Mouse (Mus musculus) C2C12 (cell line): Measurements from ENCODE around the gene Fam117a. TPM values are rescaled to one million over a fixed set of nuclear protein-coding genes. Genes with fewer than 3 reads are reported as not detected.

Source experiments
- H3K27me3 ChIP-seq: one replicate; pipeline ENCODE4 v1.6.1; 2011; ENCODE audit not compliant: control insufficient read depth, insufficient read depth, insufficient read length
- H3K36me3 ChIP-seq: one replicate; pipeline ENCODE4 v1.6.1; 2011; ENCODE audit not compliant: control insufficient read depth, insufficient read depth
- H3K4me3 ChIP-seq: one replicate; pipeline ENCODE4 v1.5.1; 2011; ENCODE audit warnings: mild to moderate bottlenecking, control low read depth; ENCODE audit not compliant: poor library complexity, insufficient read depth, severe bottlenecking
- H3K79me2 ChIP-seq: one replicate; pipeline ENCODE4 v1.6.1; 2011; ENCODE audit not compliant: control insufficient read depth, insufficient read depth
- H3K79me3 ChIP-seq: one replicate; pipeline ENCODE4 v1.6.1; 2011; ENCODE audit warnings: low read depth, control low read depth
- H3ac ChIP-seq: one replicate; pipeline ENCODE3; 2011; ENCODE audit warnings: low read depth; ENCODE audit not compliant: control insufficient read depth, insufficient read length
- CEBPB ChIP-seq: IDR thresholded peaks from one replicate; pipeline ENCODE4 v1.6.1; 2011; ENCODE audit warnings: low read depth, mild to moderate bottlenecking, control low read depth, moderate library complexity
- CTCF ChIP-seq: IDR thresholded peaks from one replicate; pipeline ENCODE4 v1.5.1; 2011; ENCODE audit not compliant: control insufficient read depth, insufficient read depth, insufficient read length
- FOSL1 ChIP-seq: IDR thresholded peaks from one replicate; pipeline ENCODE4 v1.8.0; 2011; ENCODE audit warnings: mild to moderate bottlenecking, low read length; ENCODE audit not compliant: poor library complexity, insufficient read depth, severe bottlenecking
- MAX ChIP-seq: IDR thresholded peaks from one replicate; pipeline ENCODE4 v1.6.1; 2011; ENCODE audit warnings: mild to moderate bottlenecking, control low read depth
- MYOD1 ChIP-seq: IDR thresholded peaks from one replicate; pipeline ENCODE4 v1.6.1; 2011; ENCODE audit warnings: low read depth; ENCODE audit not compliant: control insufficient read depth, insufficient read length
- MYOG ChIP-seq: IDR thresholded peaks from one replicate; pipeline ENCODE4 v1.6.1; 2011; ENCODE audit not compliant: control insufficient read depth, insufficient read length; ENCODE audit errors: extremely low read depth
- USF1 ChIP-seq: IDR thresholded peaks from one replicate; pipeline ENCODE4 v1.6.1; 2011; ENCODE audit warnings: low read depth, mild to moderate bottlenecking, control low read depth, moderate library complexity
- polyA plus RNA-seq: library from polyadenylated mRNA; unstranded; fragments of >200 nt; fragmentation: generic; extraction: Trizol; gene quantifications from one replicate; pipeline ENCODE4 v1.2.1, GENCODE M21; 2012; ENCODE audit warnings: missing spikeins

The Fam117a gene
- polyA plus RNA-seq, 1 experiment, result 7.7 TPM

- Histone ChIP-seq H3ac (no peak overlapping the region), H3K36me3 (peaks cover 54% of the 10 kb centered on the region)
- TF ChIP-seq CEBPB (no peak), FOSL1 (no peak), MYOG (no peak)
Observed at GRCm38 (mm10) chr11:95391743-95392142, 54.9 kb downstream of the Fam117a start.

GRCm38 (mm10) chr11:95392223-95392667 is 55.4 kb downstream of the Fam117a start:
- Histone ChIP-seq H3K4me3 (no peak overlapping the region), H3K79me3 (no peaks in the 10 kb centered on the region), H3K36me3 (peaks cover 49% of the 10 kb centered on the region), H3K79me2 (peaks cover 5% of the 10 kb centered on the region), H3K27me3 (no peaks in the 10 kb centered on the region), H3ac (no peak overlapping the region)
- TF ChIP-seq MYOD1 (no peak), CEBPB (no peak), FOSL1 (no peak), CTCF (no peak), USF1 (no peak), MYOG (no peak), MAX (no peak)

More at GRCm38 (mm10) chr11:95391743-95392142, 54.9 kb downstream of the Fam117a start:
- H3K79me3 ChIP-seq, result no peaks in the 10 kb centered on the region
- H3K79me2 ChIP-seq, result peaks cover 10% of the 10 kb centered on the region
- no peak overlapping the region for H3K4me3 ChIP-seq
- no peaks in the 10 kb centered on the region for H3K27me3 ChIP-seq

- Histone ChIP-seq H3K27me3 (no peaks in the 10 kb centered on the region), H3K4me3 (no peak overlapping the region), H3K36me3 (peaks cover 42% of the 10 kb centered on the region), H3ac (no peak overlapping the region), H3K79me2 (no peaks in the 10 kb centered on the region), H3K79me3 (no peaks in the 10 kb centered on the region)
- TF ChIP-seq MAX (no peak), CEBPB (no peak), FOSL1 (no peak), CTCF (no peak), MYOD1 (no peak), MYOG (no peak), USF1 (no peak)
Observed at GRCm38 (mm10) chr11:95392708-95393499, 56.1 kb downstream of the Fam117a start.

- TF ChIP-seq MYOG (no peak), FOSL1 (no peak), CEBPB (no peak), USF1 (no peak), MAX (no peak)
- Histone ChIP-seq H3K79me2 (no peaks in the 10 kb centered on the region), H3K4me3 (no peak overlapping the region), H3K27me3 (no peaks in the 10 kb centered on the region), H3ac (no peak overlapping the region), H3K79me3 (no peaks in the 10 kb centered on the region), H3K36me3 (peaks cover 37% of the 10 kb centered on the region)
Observed at GRCm38 (mm10) chr11:95393500-95393816, 56.6 kb downstream of the Fam117a start.

- no peaks in the 10 kb centered on the region for H3K79me2 ChIP-seq
- H3K27me3 ChIP-seq, result no peaks in the 10 kb centered on the region
- no peak overlapping the region for H3ac ChIP-seq
- no peak overlapping the region for H3K4me3 ChIP-seq
- H3K36me3 ChIP-seq, result peaks cover 30% of the 10 kb centered on the region
- TF ChIP-seq MAX (no peak), MYOG (no peak), USF1 (no peak), MYOD1 (no peak), FOSL1 (no peak)
- H3K79me3 ChIP-seq, result no peaks in the 10 kb centered on the region
Observed at GRCm38 (mm10) chr11:95394112-95394511, 57.3 kb downstream of the Fam117a start.

GRCm38 (mm10) chr11:95396548-95396947 is 59.7 kb downstream of the Fam117a start:
- Histone ChIP-seq H3ac (no peak overlapping the region), H3K79me3 (no peaks in the 10 kb centered on the region), H3K4me3 (no peak overlapping the region), H3K36me3 (peaks cover 7% of the 10 kb centered on the region), H3K27me3 (no peaks in the 10 kb centered on the region), H3K79me2 (no peaks in the 10 kb centered on the region)
- no peak for TF ChIP-seq MAX
- TF ChIP-seq USF1, result no peak
- no peak for TF ChIP-seq MYOG
- TF ChIP-seq MYOD1, result no peak
- no peak for TF ChIP-seq CTCF
- TF ChIP-seq CEBPB, result no peak
- no peak for TF ChIP-seq FOSL1
